Mouse (Mus musculus) stomach, postnatal 0 days (tissue): ENCODE data around the gene Dnmt3a. TPM values are rescaled to one million over a fixed set of nuclear protein-coding genes. Genes with fewer than 3 reads are reported as not detected.
A peak's percentile ranks its signal among the peaks of the same experiment; 100 is the strongest.

Experiments
- ATAC-seq: fragments of 200-750 bp; cut with Nextera tagmentation; 2 replicates; pipeline ENCODE4 v1.8.0; 2017; ENCODE audit not compliant: low FRiP score, low TSS enrichment
- DNase-seq: peaks from one replicate; pipeline ENCODE4 v3.0.0-alpha.2; 2016; ENCODE audit warnings: low spot score
- H3K27ac ChIP-seq: fragments of 300-500 bp; sonication (generic); replicated peaks from 2 replicates; pipeline ENCODE4 v1.5.1; 2014; ENCODE audit warnings: mild to moderate bottlenecking, control low read depth
- H3K27me3 ChIP-seq: fragments of 300-500 bp; sonication (generic); 2 replicates; pipeline ENCODE4 v1.6.1; 2014; ENCODE audit warnings: low read length; ENCODE audit not compliant: control insufficient read depth, insufficient read depth
- H3K36me3 ChIP-seq: fragments of 300-500 bp; sonication (generic); 2 replicates; pipeline ENCODE4 v1.6.1; 2014; ENCODE audit warnings: low read length, mixed read lengths; ENCODE audit not compliant: control insufficient read depth, insufficient read depth
- H3K4me1 ChIP-seq: fragments of 300-500 bp; sonication (generic); replicated peaks from 2 replicates; pipeline ENCODE4 v1.6.1; 2014; ENCODE audit warnings: antibody characterized with exemption; ENCODE audit not compliant: control insufficient read depth, insufficient read depth
- H3K4me2 ChIP-seq: fragments of 300-500 bp; sonication (generic); replicated peaks from 2 replicates; pipeline ENCODE4 v1.6.1; 2014; ENCODE audit warnings: low read depth, mild to moderate bottlenecking, control low read depth, moderate library complexity
- H3K4me3 ChIP-seq: fragments of 300-500 bp; sonication (generic); 2 replicates; pipeline ENCODE4 v1.5.1; 2014; ENCODE audit warnings: low read depth, low read length, control low read depth
- H3K9ac ChIP-seq: fragments of 300-500 bp; sonication (generic); 2 replicates; pipeline ENCODE4 v1.6.1; 2014; ENCODE audit warnings: mild to moderate bottlenecking, low read length, control low read depth, mixed read lengths
- H3K9me3 ChIP-seq: fragments of 300-500 bp; sonication (generic); 2 replicates; pipeline ENCODE4 v1.6.1; 2016; ENCODE audit warnings: low read length; ENCODE audit not compliant: control insufficient read depth
- CTCF ChIP-seq: IDR thresholded peaks from 2 replicates; pipeline ENCODE4 v1.5.1; 2016; ENCODE audit warnings: antibody characterized with exemption, low read depth, mild to moderate bottlenecking, moderate library complexity
- EP300 ChIP-seq: optimal IDR thresholded peaks from 2 replicates; pipeline ENCODE3; 2016; ENCODE audit warnings: antibody characterized with exemption
- WGBS: fragments of 180-500 bp; shearing (Covaris S2); extraction: QIAGEN DNeasy Blood & Tissue Kit; methylation state at CpG from one replicate; pipeline ENCODE4 v1.1.7; 2014; 5-methylcytosine and 5-hydroxymethylcytosine counted together
- polyA plus RNA-seq: library from polyadenylated mRNA; unstranded; fragments of >200 nt; fragmentation: Nextera tagmentation; extraction: Ambion mirVana; gene quantifications from 2 replicates; pipeline ENCODE4 v1.2.1, GENCODE M21; 2015

Dnmt3a gene
- polyA plus RNA-seq, 1 experiment from 2014 or later, result 44.0 TPM

DNA sequence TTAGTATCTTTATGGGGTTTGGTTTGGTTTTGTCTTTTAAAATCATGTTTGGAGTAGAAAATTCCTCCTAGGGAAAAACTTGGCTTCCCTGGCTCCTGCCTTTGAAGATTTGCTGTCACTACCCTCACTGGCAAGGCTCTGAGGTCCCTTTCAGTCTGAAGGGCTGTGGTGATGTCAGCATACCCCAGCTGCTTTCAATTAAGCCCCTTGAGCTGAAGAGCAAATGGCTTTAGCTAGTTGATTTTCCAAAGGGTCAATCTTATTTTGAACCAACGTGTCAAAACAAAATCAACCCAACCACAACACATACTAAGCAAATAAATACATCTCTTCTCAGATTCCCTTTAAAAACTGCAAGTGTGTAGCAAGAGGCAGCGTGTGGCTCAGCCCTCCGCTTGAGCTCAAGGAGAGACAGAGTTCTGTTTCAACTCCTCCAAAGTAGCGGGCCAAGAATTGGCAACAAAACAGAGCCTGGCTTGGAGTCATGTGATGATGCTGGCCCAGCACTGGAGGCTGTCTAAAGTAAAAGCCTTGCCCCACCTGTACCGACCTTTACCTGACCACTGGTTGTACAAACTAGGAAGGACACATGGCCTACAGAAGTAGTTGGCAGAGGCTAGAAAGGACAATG is 17.3 kb upstream of the Dnmt3a start:
- Histone ChIP-seq H3K9ac (no peak overlapping the region), H3K4me3 (no peak overlapping the region), H3K4me2 (no peak overlapping the region), H3K27ac (no peak overlapping the region), H3K4me1 (peaks cover 8% of the 10 kb centered on the region), H3K36me3 (no peaks in the 10 kb centered on the region), H3K9me3 (no peaks in the 10 kb centered on the region), H3K27me3 (no peaks in the 10 kb centered on the region)
- TF ChIP-seq CTCF (no peak), EP300 (no peak)
- 40% methylated on average over 5 of the region's 5 CpGs for WGBS
- DNase-seq, result no peak
- ATAC-seq, result no peak

DNA sequence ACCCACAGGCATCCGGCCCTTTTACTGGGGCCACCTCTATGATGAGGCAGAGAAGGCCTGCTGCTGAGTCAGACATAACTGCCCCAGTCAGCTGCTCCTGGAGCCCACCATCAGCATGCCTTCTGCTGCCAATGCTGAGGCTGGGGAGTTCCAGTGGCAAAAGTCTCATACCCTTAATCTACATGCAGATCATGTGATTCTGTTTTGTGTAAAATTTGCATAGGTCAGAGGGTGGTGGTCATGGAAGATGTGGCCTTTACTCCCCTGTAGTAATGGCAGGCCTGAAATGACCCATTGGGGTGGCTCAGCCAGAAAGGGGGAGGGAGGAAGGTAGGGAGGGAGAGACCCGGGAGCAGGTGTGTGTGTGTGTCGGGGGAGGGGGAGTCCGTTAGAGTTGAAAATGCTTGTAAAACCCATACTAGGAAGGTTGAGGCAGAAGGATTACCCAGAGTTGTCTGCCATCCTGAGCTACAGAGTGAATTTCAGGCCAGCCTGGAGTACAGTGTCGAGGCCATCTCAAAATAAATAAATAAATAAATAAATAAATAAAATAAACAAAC is 16.1 kb upstream of the Dnmt3a start:
- DNase-seq, result no peak
- 54% methylated on average over 5 of the region's 5 CpGs for WGBS
- ATAC-seq, result no peak
- H3K9ac ChIP-seq, result no peak overlapping the region
- H3K9me3 ChIP-seq, result no peaks in the 10 kb centered on the region
- H3K4me1 ChIP-seq, result peaks cover 7% of the 10 kb centered on the region
- H3K27ac ChIP-seq, result no peak overlapping the region
- no peaks in the 10 kb centered on the region for H3K27me3 ChIP-seq
- TF ChIP-seq EP300 (no peak), CTCF (no peak)
- no peak overlapping the region for H3K4me3 ChIP-seq
- H3K4me2 ChIP-seq, result no peak overlapping the region
- no peaks in the 10 kb centered on the region for H3K36me3 ChIP-seq

DNA sequence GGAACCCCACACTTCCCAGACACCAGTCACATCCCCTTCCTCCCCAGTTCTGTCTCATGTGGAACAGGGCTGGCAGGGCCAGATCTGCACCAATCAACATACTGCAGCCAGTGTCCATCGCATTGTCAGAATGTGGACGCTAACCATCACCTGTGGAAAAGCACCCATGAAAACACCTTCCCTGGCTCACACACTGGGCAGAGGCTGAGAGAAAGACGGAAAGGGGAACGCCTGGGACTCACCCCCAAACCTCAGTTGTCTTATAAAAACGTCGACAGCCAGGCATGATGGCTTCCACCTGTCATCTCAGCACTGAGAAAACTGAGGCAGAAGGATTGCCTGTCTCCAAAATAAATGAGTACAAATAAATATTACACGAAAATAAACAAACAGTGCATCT is 14.6 kb upstream of the Dnmt3a start:
- Histone ChIP-seq H3K4me2 (peak overlapping the region; percentile 60), H3K4me3 (peak overlapping the region; percentile 40; the same call in 1 of the 2 replicates), H3K27me3 (no peaks in the 10 kb centered on the region), H3K36me3 (no peaks in the 10 kb centered on the region), H3K4me1 (peaks cover 4% of the 10 kb centered on the region), H3K27ac (no peak overlapping the region), H3K9ac (no peak overlapping the region), H3K9me3 (no peaks in the 10 kb centered on the region)
- no peak for TF ChIP-seq CTCF
- TF ChIP-seq EP300, result no peak
- ATAC-seq (no peak), DNase-seq (no peak)
- WGBS, result 37% methylated on average over 7 of the region's 7 CpGs

DNA sequence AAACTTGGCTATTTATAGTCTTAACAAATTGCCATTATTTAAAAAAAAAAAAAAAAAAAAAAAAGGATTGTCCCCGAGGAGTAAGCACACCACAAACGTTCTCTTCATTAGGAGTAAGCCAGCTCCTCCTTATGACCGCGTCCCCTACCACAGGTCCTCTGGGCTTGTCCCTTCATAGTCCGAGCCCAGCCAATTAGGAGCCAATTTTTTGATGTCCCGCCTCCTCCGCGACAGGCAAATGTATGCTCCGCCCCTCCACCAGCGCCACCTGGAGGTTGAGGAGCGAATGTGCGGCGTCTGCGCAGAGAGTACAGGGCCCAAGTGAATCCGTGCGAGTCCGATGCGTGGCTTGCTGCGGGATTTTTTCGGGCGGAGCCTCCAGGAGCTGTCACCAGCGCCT is 14.1 kb upstream of the Dnmt3a start:
- Histone ChIP-seq H3K36me3 (no peaks in the 10 kb centered on the region), H3K4me1 (peaks cover 4% of the 10 kb centered on the region), H3K27ac (no peak overlapping the region), H3K4me3 (peak overlapping the region; percentile 40), H3K27me3 (no peaks in the 10 kb centered on the region), H3K4me2 (peak overlapping the region; percentile 60), H3K9me3 (no peaks in the 10 kb centered on the region), H3K9ac (peak overlapping the region; percentile 52)
- under 1% methylated on average over 22 of the region's 22 CpGs for WGBS
- DNase-seq (peak; percentile 96), ATAC-seq (peak; percentile 89)
- TF ChIP-seq CTCF (peak; percentile 97), EP300 (no peak)

DNA sequence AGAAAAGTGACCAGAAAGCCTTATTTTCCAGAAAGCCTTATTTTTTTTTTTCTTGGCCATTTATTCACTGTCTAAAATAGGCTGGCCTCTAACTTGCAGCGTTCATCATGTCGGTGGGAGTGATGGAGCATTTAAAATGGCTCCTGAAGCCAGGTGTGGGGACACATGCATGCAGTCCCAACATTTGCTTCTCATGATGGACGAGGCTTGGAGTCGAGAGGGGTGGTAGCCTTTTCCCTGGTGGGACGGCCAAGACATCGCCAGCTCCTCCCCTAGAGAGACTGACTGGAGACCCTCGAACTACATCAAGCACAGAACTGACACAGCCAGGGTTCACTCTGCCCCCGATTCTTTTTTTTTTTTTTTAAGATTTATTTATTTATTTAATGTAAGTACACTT is 13.6 kb upstream of the Dnmt3a start:
- 22% methylated on average over 8 of the region's 8 CpGs for WGBS
- Histone ChIP-seq H3K4me2 (peak overlapping the region; percentile 60), H3K4me3 (peak overlapping the region; percentile 40), H3K9me3 (no peaks in the 10 kb centered on the region), H3K36me3 (no peaks in the 10 kb centered on the region), H3K4me1 (peaks cover 4% of the 10 kb centered on the region), H3K9ac (peak overlapping the region; percentile 52), H3K27ac (no peak overlapping the region), H3K27me3 (no peaks in the 10 kb centered on the region)
- DNase-seq (no peak), ATAC-seq (no peak)
- TF ChIP-seq EP300 (no peak), CTCF (no peak)

DNA sequence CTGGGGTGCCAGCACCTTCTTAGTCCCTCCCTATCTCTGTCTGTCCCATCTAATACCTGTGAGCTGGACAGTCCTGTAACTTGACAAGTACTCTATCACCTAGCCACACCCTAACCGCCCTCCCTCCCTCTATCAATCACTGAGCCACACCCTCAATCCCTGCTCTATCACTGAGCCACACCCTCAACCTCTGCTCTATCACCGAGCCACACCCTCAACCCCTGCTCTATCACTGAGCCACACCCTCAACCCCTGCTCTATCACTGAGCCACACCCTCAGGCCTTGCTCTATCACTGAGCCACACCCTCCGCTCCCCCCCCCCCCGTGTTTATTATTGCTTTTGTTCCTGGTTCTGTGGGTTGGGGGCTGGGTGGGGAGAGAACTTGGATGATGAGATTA is 10.2 kb upstream of the Dnmt3a start:
- TF ChIP-seq CTCF (no peak), EP300 (no peak)
- Histone ChIP-seq H3K27me3 (no peaks in the 10 kb centered on the region), H3K36me3 (no peaks in the 10 kb centered on the region), H3K9me3 (no peaks in the 10 kb centered on the region), H3K4me3 (no peak overlapping the region), H3K4me1 (no peaks in the 10 kb centered on the region), H3K9ac (no peak overlapping the region), H3K4me2 (no peak overlapping the region), H3K27ac (no peak overlapping the region)
- DNase-seq (peak; percentile 38), ATAC-seq (peak; percentile 55)
- 29% methylated on average over 4 of the region's 4 CpGs for WGBS
